In genomic region chr8:87702790-87703311, GRCm38 (mm10) we compare ENCODE assay signal across 8 mouse cellular contexts.
DNase-seq lines count a peak whose midpoint lies in the region; ATAC-seq lines count a peak whose summit lies in the region.

No protein-coding gene starts in this region.

- no peaks in the 10 kb centered on the region for H3K9me3 ChIP-seq in hindbrain, embryonic 15.5 days

- peaks cover 55% of the 10 kb centered on the region for H3K4me1 ChIP-seq in hindbrain, embryonic 15.5 days (replicated peaks)

- H3K9ac ChIP-seq in hindbrain, embryonic 15.5 days = no peak overlapping the region

- 21% methylated on average over 10 of the region's 10 CpGs for WGBS in hindbrain, embryonic 15.5 days

- peak overlapping the region; percentile 82 for H3K27ac ChIP-seq in hindbrain, embryonic 15.5 days (replicated peaks)

- peak overlapping the region; percentile 26; the same call in 1 of the 2 replicates for H3K4me2 ChIP-seq in hindbrain, embryonic 15.5 days

- no peak overlapping the region for H3K4me3 ChIP-seq in hindbrain, embryonic 15.5 days

- no peaks in the 10 kb centered on the region for H3K36me3 ChIP-seq in hindbrain, embryonic 15.5 days

- DNase-seq in adrenal gland, adult (ENCODE audit: inconsistent age in 2 of 2, low spot score in 1 of 2) = peak; percentile 51 to 86
- no peak for DNase-seq in adrenal gland, postnatal 4 days (ENCODE audit: low spot score in 2 of 2)
- peak; percentile 10 for DNase-seq in testis, postnatal 14 days (ENCODE audit: low spot score)
- DNase-seq in testis, postnatal 10 days (ENCODE audit: low spot score) = no peak
- peak; percentile 18 for DNase-seq in right cerebral cortex, postnatal 25 days
- DNase-seq in B cell, adult 2 months = no peak

- peak; percentile 80 for ATAC-seq in hindbrain, embryonic 15.5 days (ENCODE audit: low FRiP score, low read depth)
- no peak for ATAC-seq in inflammation-experienced regulatory T-cells, adult 6 months

- H3K27me3 ChIP-seq in hindbrain, embryonic 15.5 days = no peaks in the 10 kb centered on the region

Comparison
In these comparisons a context has a peak if more than half of its experiments do, and no peak if none do; other contexts are left out.
1. DNase-seq: peak in adrenal gland, adult (2 of 2), testis, postnatal 14 days (single experiment) and right cerebral cortex, postnatal 25 days (single experiment); none in adrenal gland, postnatal 4 days (0 of 2), testis, postnatal 10 days (single experiment) and B cell, adult 2 months (0 of 2).